Mouse (Mus musculus): ENCODE measurements around the gene Papss1. TPM values are rescaled to one million over a fixed set of nuclear protein-coding genes. Genes with fewer than 3 reads are reported as not detected.
"Not testable (repeated sequence)": the region's sequence is repeated elsewhere in the genome, so short reads cannot be mapped to it uniquely, and the experiment has no call there.

The Papss1 gene
- 7.9 and 8.5 TPM in 2 replicates for polyA plus RNA-seq (2015; fragmentation: Nextera tagmentation; extraction: Ambion mirVana)

GRCm38 (mm10) chr3:131564430-131565256 is at the start of gene Papss1:
Papss1 (plus strand) TSS chr3:131564768.
- Histone ChIP-seq H3K4me3 (replicated peaks) (peak within 1 kb of the TSS; percentile 77), H3K27me3 (no peaks in the 10 kb centered on the region), H3K9ac (peak within 1 kb of the TSS; percentile 66), H3K27ac (replicated peaks) (peak within 1 kb of the TSS; percentile 48; the same call in 1 of the 2 replicates), H3K9me3 (replicated peaks) (no peaks in the 10 kb centered on the region), H3K36me3 (replicated peaks) (no peaks in the 10 kb centered on the region), H3K4me2 (peak within 1 kb of the TSS; percentile 92), H3K4me1 (replicated peaks) (peaks cover 25% of the 10 kb centered on the region)
- WGBS (ENCODE audit: insufficient replicate concordance) = under 1% methylated on average over 73 of the region's 73 CpGs
- peak; percentile 98 for ATAC-seq (ENCODE audit: insufficient read depth)

- WGBS (ENCODE audit: insufficient replicate concordance) = 56% methylated on average over 7 of the region's 7 CpGs
- Histone ChIP-seq H3K27ac (replicated peaks) (no peak overlapping the region), H3K9ac (no peak overlapping the region), H3K4me3 (replicated peaks) (no peak overlapping the region), H3K9me3 (replicated peaks) (no peaks in the 10 kb centered on the region), H3K4me2 (no peak overlapping the region), H3K36me3 (replicated peaks) (no peaks in the 10 kb centered on the region), H3K27me3 (no peaks in the 10 kb centered on the region), H3K4me1 (replicated peaks) (no peaks in the 10 kb centered on the region)
- ATAC-seq (ENCODE audit: insufficient read depth) = no peak
Observed at GRCm38 (mm10) chr3:131516332-131516999, 48.1 kb upstream of the Papss1 start.

- WGBS (ENCODE audit: insufficient replicate concordance) = 55% methylated on average over 6 of the region's 6 CpGs
- Histone ChIP-seq H3K4me2 (no peak overlapping the region), H3K27me3 (no peaks in the 10 kb centered on the region), H3K9me3 (replicated peaks) (no peaks in the 10 kb centered on the region), H3K9ac (no peak overlapping the region), H3K36me3 (replicated peaks) (no peaks in the 10 kb centered on the region), H3K4me3 (replicated peaks) (no peak overlapping the region), H3K4me1 (replicated peaks) (no peaks in the 10 kb centered on the region), H3K27ac (replicated peaks) (no peak overlapping the region)
- ATAC-seq (ENCODE audit: insufficient read depth) = no peak
Observed at GRCm38 (mm10) chr3:131517756-131518155, 46.8 kb upstream of the Papss1 start.

GRCm38 (mm10) chr3:131521206-131521605 is 43.4 kb upstream of the Papss1 start:
- WGBS (ENCODE audit: insufficient replicate concordance) = 58% methylated on average over 4 of the region's 4 CpGs
- Histone ChIP-seq H3K9ac (no peak overlapping the region), H3K27me3 (no peaks in the 10 kb centered on the region), H3K36me3 (replicated peaks) (no peaks in the 10 kb centered on the region), H3K4me2 (no peak overlapping the region), H3K9me3 (replicated peaks) (no peaks in the 10 kb centered on the region), H3K27ac (replicated peaks) (no peak overlapping the region), H3K4me1 (replicated peaks) (no peaks in the 10 kb centered on the region), H3K4me3 (replicated peaks) (no peak overlapping the region)
- no peak for ATAC-seq (ENCODE audit: insufficient read depth)

GRCm38 (mm10) chr3:131522243-131522642 is 42.3 kb upstream of the Papss1 start:
- H3K4me2 ChIP-seq = no peak overlapping the region
- WGBS (ENCODE audit: insufficient replicate concordance) = 54% methylated on average over 7 of the region's 7 CpGs
- H3K36me3 ChIP-seq (replicated peaks) = no peaks in the 10 kb centered on the region
- no peak overlapping the region for H3K4me3 ChIP-seq (replicated peaks)
- H3K9me3 ChIP-seq (replicated peaks) = no peaks in the 10 kb centered on the region
- no peak overlapping the region for H3K9ac ChIP-seq
- H3K4me1 ChIP-seq (replicated peaks) = no peaks in the 10 kb centered on the region
- ATAC-seq (ENCODE audit: insufficient read depth) = no peak
- H3K27me3 ChIP-seq = no peaks in the 10 kb centered on the region
- no peak overlapping the region for H3K27ac ChIP-seq (replicated peaks)

GRCm38 (mm10) chr3:131523749-131524148 is 40.8 kb upstream of the Papss1 start:
- Histone ChIP-seq H3K9me3 (replicated peaks) (no peaks in the 10 kb centered on the region), H3K27ac (replicated peaks) (no peak overlapping the region), H3K9ac (no peak overlapping the region), H3K27me3 (no peaks in the 10 kb centered on the region), H3K4me1 (replicated peaks) (no peaks in the 10 kb centered on the region), H3K4me3 (replicated peaks) (no peak overlapping the region), H3K36me3 (replicated peaks) (no peaks in the 10 kb centered on the region), H3K4me2 (no peak overlapping the region)
- no peak for ATAC-seq (ENCODE audit: insufficient read depth)
- WGBS (ENCODE audit: insufficient replicate concordance) = 63% methylated on average over 9 of the region's 9 CpGs

- H3K4me2 ChIP-seq = no peak overlapping the region
- H3K9me3 ChIP-seq (replicated peaks) = no peaks in the 10 kb centered on the region
- no peak overlapping the region for H3K4me3 ChIP-seq (replicated peaks)
- no peaks in the 10 kb centered on the region for H3K4me1 ChIP-seq (replicated peaks)
- WGBS (ENCODE audit: insufficient replicate concordance) = 50% methylated on average over 5 of the region's 5 CpGs
- no peak overlapping the region for H3K27ac ChIP-seq (replicated peaks)
- no peaks in the 10 kb centered on the region for H3K27me3 ChIP-seq
- H3K36me3 ChIP-seq (replicated peaks) = no peaks in the 10 kb centered on the region
- no peak overlapping the region for H3K9ac ChIP-seq
- no peak for ATAC-seq (ENCODE audit: insufficient read depth)
Observed at GRCm38 (mm10) chr3:131524210-131524609, 40.4 kb upstream of the Papss1 start.

GRCm38 (mm10) chr3:131524779-131525178 is 39.8 kb upstream of the Papss1 start:
- no peaks in the 10 kb centered on the region for H3K4me1 ChIP-seq (replicated peaks)
- H3K4me2 ChIP-seq = no peak overlapping the region
- WGBS (ENCODE audit: insufficient replicate concordance) = 13% methylated on average over 11 of the region's 11 CpGs
- no peaks in the 10 kb centered on the region for H3K27me3 ChIP-seq
- no peak for ATAC-seq (ENCODE audit: insufficient read depth)
- H3K36me3 ChIP-seq (replicated peaks) = no peaks in the 10 kb centered on the region
- no peaks in the 10 kb centered on the region for H3K9me3 ChIP-seq (replicated peaks)
- H3K27ac ChIP-seq (replicated peaks) = no peak overlapping the region
- no peak overlapping the region for H3K9ac ChIP-seq
- H3K4me3 ChIP-seq (replicated peaks) = no peak overlapping the region

GRCm38 (mm10) chr3:131525229-131525628 is 39.3 kb upstream of the Papss1 start:
- 56% methylated on average over 3 of the region's 3 CpGs for WGBS (ENCODE audit: insufficient replicate concordance)
- H3K9ac ChIP-seq = no peak overlapping the region
- ATAC-seq (ENCODE audit: insufficient read depth) = no peak
- no peak overlapping the region for H3K4me3 ChIP-seq (replicated peaks)
- H3K4me1 ChIP-seq (replicated peaks) = no peaks in the 10 kb centered on the region
- no peaks in the 10 kb centered on the region for H3K36me3 ChIP-seq (replicated peaks)
- no peaks in the 10 kb centered on the region for H3K27me3 ChIP-seq
- H3K9me3 ChIP-seq (replicated peaks) = no peaks in the 10 kb centered on the region
- no peak overlapping the region for H3K4me2 ChIP-seq
- H3K27ac ChIP-seq (replicated peaks) = no peak overlapping the region

GRCm38 (mm10) chr3:131541244-131541942 is 23.2 kb upstream of the Papss1 start:
- H3K4me3 ChIP-seq (replicated peaks) = no peak overlapping the region
- H3K4me1 ChIP-seq (replicated peaks) = no peaks in the 10 kb centered on the region
- no peak for ATAC-seq (ENCODE audit: insufficient read depth)
- no peak overlapping the region for H3K4me2 ChIP-seq
- H3K9ac ChIP-seq = no peak overlapping the region
- 88% methylated on average over 13 of the region's 13 CpGs for WGBS (ENCODE audit: insufficient replicate concordance)
- no peaks in the 10 kb centered on the region for H3K36me3 ChIP-seq (replicated peaks)
- H3K27me3 ChIP-seq = no peaks in the 10 kb centered on the region
- H3K27ac ChIP-seq (replicated peaks) = no peak overlapping the region
- H3K9me3 ChIP-seq (replicated peaks) = no peaks in the 10 kb centered on the region

GRCm38 (mm10) chr3:131547562-131547961 is 17.0 kb upstream of the Papss1 start:
- not testable (repeated sequence) for ATAC-seq (ENCODE audit: insufficient read depth); H3K9ac ChIP-seq; H3K27me3 ChIP-seq; H3K4me1 ChIP-seq (replicated peaks); H3K9me3 ChIP-seq (replicated peaks); H3K4me3 ChIP-seq (replicated peaks); H3K36me3 ChIP-seq (replicated peaks); H3K4me2 ChIP-seq; H3K27ac ChIP-seq (replicated peaks)
- 85% methylated on average over 17 of the region's 17 CpGs for WGBS (ENCODE audit: insufficient replicate concordance)

All from liver, embryonic 15.5 days (tissue).